Comparison of ENCODE assay signal across 9 mouse cellular contexts in the genomic region with DNA sequence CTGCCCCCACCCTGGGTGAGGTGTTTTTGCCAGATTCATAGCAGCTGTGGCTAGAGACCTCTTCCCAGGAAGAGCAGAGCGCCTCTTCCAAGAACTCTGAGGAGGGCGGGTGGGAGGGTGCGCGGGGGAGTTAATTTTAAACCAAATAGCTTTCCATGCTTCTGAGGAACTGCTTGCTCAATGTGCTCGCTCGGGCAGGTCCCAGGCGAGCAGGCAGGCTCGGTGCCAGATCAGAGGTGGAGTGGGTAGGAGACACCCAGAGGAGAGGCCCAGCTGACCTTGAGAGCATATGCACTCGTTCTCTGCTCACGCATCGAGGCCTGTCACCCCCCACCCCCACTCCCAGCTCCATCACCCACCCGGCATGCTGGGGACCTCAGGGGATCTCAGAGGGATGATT. TPM values are rescaled to one million over a fixed set of nuclear protein-coding genes. Genes with fewer than 3 reads are reported as not detected.
DNase-seq lines count a peak whose midpoint lies in the region; ATAC-seq and TF ChIP-seq lines count a peak whose summit lies in the region.
"Had no signal": no experiment of that assay in that cellular context is flagged by ENCODE, and none has a peak within 500 bp of the region (broad histone marks: within the 10 kb centered on the region; RNA-seq: fewer than 3 reads in every experiment).

No protein-coding gene starts in this region.

- no peak for TF ChIP-seq CTCF in kidney, adult 2 months (conservative IDR thresholded peaks at IDR 0.05; ENCODE audit: insufficient read depth, insufficient read length, low read depth, low read length)
- TF ChIP-seq CTCF in liver, postnatal 0 days (IDR thresholded peaks at IDR 0.05; ENCODE audit: low read depth) = no peak

- DNase-seq in gastrocnemius, postnatal 25 days = peak; percentile 89
- DNase-seq in kidney, adult 2 months = peak; percentile 98
- DNase-seq in liver, postnatal 0 days = peak; percentile 80
- DNase-seq in testis, postnatal 10 days (ENCODE audit: low spot score) = peak; percentile 92
- no peak for DNase-seq in midbrain, embryonic 10.5 days (ENCODE audit: low spot score)
- DNase-seq in layer of hippocampus, adult 9-11 months = no peak

- WGBS in hindbrain, embryonic 13.5 days = 62% methylated on average over 12 of the region's 12 CpGs
- WGBS in hindbrain, embryonic 12.5 days = 73% methylated on average over 12 of the region's 12 CpGs
- 15% methylated on average over 12 of the region's 12 CpGs for WGBS in kidney, adult 2 months
- WGBS in liver, postnatal 0 days (ENCODE audit: insufficient replicate concordance) = 29% methylated on average over 12 of the region's 12 CpGs
- WGBS in midbrain, embryonic 10.5 days = 81% methylated on average over 12 of the region's 12 CpGs

- no peaks in the 10 kb centered on the region for H3K36me3 ChIP-seq in hindbrain, embryonic 13.5 days
- no peaks in the 10 kb centered on the region for H3K36me3 ChIP-seq in hindbrain, embryonic 12.5 days
- H3K36me3 ChIP-seq in kidney, adult 2 months (ENCODE audit: control insufficient read depth, insufficient read depth, low read length) = no peaks in the 10 kb centered on the region
- peaks cover 5% of the 10 kb centered on the region; the same call in 1 of the 2 replicates for H3K36me3 ChIP-seq in liver, postnatal 0 days (replicated peaks; ENCODE audit: insufficient read depth, low read length)
- H3K36me3 ChIP-seq in midbrain, embryonic 10.5 days = no peaks in the 10 kb centered on the region

- TF ChIP-seq EP300 in liver, postnatal 0 days (IDR thresholded peaks at IDR 0.05; ENCODE audit: low read depth) = no peak

- H3K27ac ChIP-seq in hindbrain, embryonic 13.5 days = no peak overlapping the region
- no peak overlapping the region for H3K27ac ChIP-seq in hindbrain, embryonic 12.5 days
- H3K27ac ChIP-seq in kidney, adult 2 months (ENCODE audit: insufficient read depth, low read depth, low read length) = peak overlapping the region; percentile 92
- H3K27ac ChIP-seq in liver, postnatal 0 days (ENCODE audit: low read depth) = peak overlapping the region; percentile 83
- no peak overlapping the region for H3K27ac ChIP-seq in midbrain, embryonic 10.5 days (replicated peaks)

- peak overlapping the region; percentile 29; the same call in 1 of the 2 replicates for H3K9ac ChIP-seq in hindbrain, embryonic 13.5 days
- H3K9ac ChIP-seq in hindbrain, embryonic 12.5 days = no peak overlapping the region
- peak overlapping the region; percentile 50 for H3K9ac ChIP-seq in liver, postnatal 0 days (replicated peaks)

- TF ChIP-seq POLR2A in kidney, adult 2 months (IDR thresholded peaks at IDR 0.05; ENCODE audit: low read depth, low read length) = no peak

- no peak overlapping the region for H3K4me3 ChIP-seq in hindbrain, embryonic 13.5 days
- no peak overlapping the region for H3K4me3 ChIP-seq in hindbrain, embryonic 12.5 days
- no peak overlapping the region for H3K4me3 ChIP-seq in kidney, adult 2 months (ENCODE audit: insufficient read depth, low read depth, low read length)
- H3K4me3 ChIP-seq in liver, postnatal 0 days (ENCODE audit: low read depth, low read length) = peak overlapping the region; percentile 13; the same call in 1 of the 2 replicates
- H3K4me3 ChIP-seq in midbrain, embryonic 10.5 days = no peak overlapping the region

- H3K4me1 ChIP-seq in hindbrain, embryonic 13.5 days (replicated peaks) = 0 out of 2 replicates have a peak, but pooled peaks cover 2% of the 10 kb centered on the region
- H3K4me1 ChIP-seq in hindbrain, embryonic 12.5 days = no peaks in the 10 kb centered on the region
- peaks cover 49% of the 10 kb centered on the region for H3K4me1 ChIP-seq in kidney, adult 2 months (ENCODE audit: control insufficient read depth, insufficient read depth, low read length)
- peaks cover 65% of the 10 kb centered on the region for H3K4me1 ChIP-seq in liver, postnatal 0 days (ENCODE audit: insufficient read depth)
- H3K4me1 ChIP-seq in midbrain, embryonic 10.5 days = no peaks in the 10 kb centered on the region

- H3K9me3 ChIP-seq in hindbrain, embryonic 13.5 days = no peaks in the 10 kb centered on the region
- H3K9me3 ChIP-seq in hindbrain, embryonic 12.5 days (replicated peaks) = no peaks in the 10 kb centered on the region
- no peaks in the 10 kb centered on the region for H3K9me3 ChIP-seq in liver, postnatal 0 days (ENCODE audit: low read length)
- no peaks in the 10 kb centered on the region for H3K9me3 ChIP-seq in midbrain, embryonic 10.5 days (replicated peaks)

- ATAC-seq in hindbrain, embryonic 13.5 days (ENCODE audit: low FRiP score) = no peak
- ATAC-seq in hindbrain, embryonic 12.5 days (ENCODE audit: low FRiP score) = no peak
- ATAC-seq in liver, postnatal 0 days = peak; percentile 61

- no peaks in the 10 kb centered on the region for H3K27me3 ChIP-seq in hindbrain, embryonic 13.5 days
- no peaks in the 10 kb centered on the region for H3K27me3 ChIP-seq in hindbrain, embryonic 12.5 days
- H3K27me3 ChIP-seq in kidney, adult 2 months (replicated peaks; ENCODE audit: control insufficient read depth, insufficient read depth, low read length) = no peaks in the 10 kb centered on the region
- H3K27me3 ChIP-seq in liver, postnatal 0 days (ENCODE audit: insufficient read depth, low read length) = no peaks in the 10 kb centered on the region
- no peaks in the 10 kb centered on the region for H3K27me3 ChIP-seq in midbrain, embryonic 10.5 days (ENCODE audit: low read depth, poor library complexity, severe bottlenecking)

- no peak overlapping the region for H3K4me2 ChIP-seq in hindbrain, embryonic 13.5 days
- no peak overlapping the region for H3K4me2 ChIP-seq in hindbrain, embryonic 12.5 days (replicated peaks)
- H3K4me2 ChIP-seq in liver, postnatal 0 days (ENCODE audit: low read depth, low read length) = peak overlapping the region; percentile 68

RNA-seq across cellular contexts. Expression of a gene that starts 12.1 kb away (rescaled TPM):
- 8.4 and 9.6 TPM in 2 replicates for polyA plus RNA-seq in hindbrain, embryonic 13.5 days (2015; fragmentation: Nextera tagmentation; extraction: Ambion mirVana)
- 6.8 and 8.0 TPM in 2 replicates for polyA plus RNA-seq in hindbrain, embryonic 12.5 days (2016; fragmentation: Nextera tagmentation; extraction: Ambion mirVana)
- 100 to 1,000 TPM in 1 of 2 experiments, 1 to 10 TPM in 1; 2.3 to 100 TPM for total RNA-seq in gastrocnemius, postnatal 25 days (2021)
- 49.7 and 69.1 TPM in 2 replicates for polyA plus RNA-seq in kidney, adult 2 months (2012; rRNA removed)
- polyA plus RNA-seq in liver, postnatal 0 days (2015; fragmentation: Nextera tagmentation; extraction: Ambion mirVana) = 17.1 and 21.9 TPM in 2 replicates
- 7.3 and 7.5 TPM in 2 replicates for polyA plus RNA-seq in midbrain, embryonic 10.5 days (2016; fragmentation: Nextera tagmentation; extraction: Ambion mirVana)

RNA-seq across cellular contexts. Expression of a gene that starts 18.2 kb away (rescaled TPM):
- 2.8 and 3.7 TPM in 2 replicates for polyA plus RNA-seq in hindbrain, embryonic 13.5 days (2015; fragmentation: Nextera tagmentation; extraction: Ambion mirVana)
- 3.9 and 5.0 TPM in 2 replicates for polyA plus RNA-seq in hindbrain, embryonic 12.5 days (2016; fragmentation: Nextera tagmentation; extraction: Ambion mirVana)
- total RNA-seq in gastrocnemius, postnatal 25 days (2021) = 10 to 100 TPM; 27.7 to 32.1 TPM
- 24.3 and 25.7 TPM in 2 replicates for polyA plus RNA-seq in kidney, adult 2 months (2012; rRNA removed)
- 7.8 and 8.3 TPM in 2 replicates for polyA plus RNA-seq in liver, postnatal 0 days (2015; fragmentation: Nextera tagmentation; extraction: Ambion mirVana)
- polyA plus RNA-seq in midbrain, embryonic 10.5 days (2016; fragmentation: Nextera tagmentation; extraction: Ambion mirVana) = 3.9 and 4.9 TPM in 2 replicates

RNA-seq across cellular contexts. Expression of a gene that starts 30.3 kb away (rescaled TPM):
- 17.0 and 17.4 TPM in 2 replicates for polyA plus RNA-seq in hindbrain, embryonic 13.5 days (2015; fragmentation: Nextera tagmentation; extraction: Ambion mirVana)
- 12.1 and 14.1 TPM in 2 replicates for polyA plus RNA-seq in hindbrain, embryonic 12.5 days (2016; fragmentation: Nextera tagmentation; extraction: Ambion mirVana)
- total RNA-seq in gastrocnemius, postnatal 25 days (2021) = 10 to 100 TPM; 12.8 to 15.7 TPM
- polyA plus RNA-seq in kidney, adult 2 months (2012; rRNA removed) = 35.0 and 42.1 TPM in 2 replicates
- polyA plus RNA-seq in liver, postnatal 0 days (2015; fragmentation: Nextera tagmentation; extraction: Ambion mirVana) = 2.5 and 3.2 TPM in 2 replicates
- polyA plus RNA-seq in midbrain, embryonic 10.5 days (2016; fragmentation: Nextera tagmentation; extraction: Ambion mirVana) = 13.5 and 15.2 TPM in 2 replicates

RNA-seq across cellular contexts. Expression of a gene that starts 32.5 kb away (rescaled TPM):
- polyA plus RNA-seq in hindbrain, embryonic 13.5 days (2015; fragmentation: Nextera tagmentation; extraction: Ambion mirVana) = 7.8 and 8.3 TPM in 2 replicates
- polyA plus RNA-seq in hindbrain, embryonic 12.5 days (2016; fragmentation: Nextera tagmentation; extraction: Ambion mirVana) = 3.6 and 4.7 TPM in 2 replicates
- total RNA-seq in gastrocnemius, postnatal 25 days (2021) = 10 to 100 TPM; 34.1 to 44.0 TPM
- 6.1 and 7.4 TPM in 2 replicates for polyA plus RNA-seq in kidney, adult 2 months (2012; rRNA removed)
- polyA plus RNA-seq in liver, postnatal 0 days (2015; fragmentation: Nextera tagmentation; extraction: Ambion mirVana) = 0.14 and 0.22 TPM in 2 replicates
- 1.8 and 2.5 TPM in 2 replicates for polyA plus RNA-seq in midbrain, embryonic 10.5 days (2016; fragmentation: Nextera tagmentation; extraction: Ambion mirVana)
- polyA plus RNA-seq: erythroblast, embryonic 14.5 days had no signal

Comparison
In these comparisons a context has a peak if more than half of its experiments do, and no peak if none do; other contexts are left out.
1. H3K27ac ChIP-seq: peak in kidney, adult 2 months (single experiment) and liver, postnatal 0 days (single experiment); none in hindbrain, embryonic 13.5 days (single experiment), hindbrain, embryonic 12.5 days (single experiment) and midbrain, embryonic 10.5 days (single experiment).
2. DNase-seq: peak in gastrocnemius, postnatal 25 days (single experiment), kidney, adult 2 months (single experiment), liver, postnatal 0 days (single experiment) and testis, postnatal 10 days (single experiment); none in midbrain, embryonic 10.5 days (single experiment) and layer of hippocampus, adult 9-11 months (single experiment).